Mouse (Mus musculus): ENCODE results near the gene Robo1.

Gene Robo1

GRCm38 (mm10) chr16:72930871-72931270, 622.8 kb downstream of the Robo1 start:
- DNase-seq (ENCODE audit: low read depth, low spot score): no peak

- no peak for DNase-seq (ENCODE audit: low read depth, low spot score)
Observed at GRCm38 (mm10) chr16:72934908-72935307, 626.8 kb downstream of the Robo1 start.

DNA sequence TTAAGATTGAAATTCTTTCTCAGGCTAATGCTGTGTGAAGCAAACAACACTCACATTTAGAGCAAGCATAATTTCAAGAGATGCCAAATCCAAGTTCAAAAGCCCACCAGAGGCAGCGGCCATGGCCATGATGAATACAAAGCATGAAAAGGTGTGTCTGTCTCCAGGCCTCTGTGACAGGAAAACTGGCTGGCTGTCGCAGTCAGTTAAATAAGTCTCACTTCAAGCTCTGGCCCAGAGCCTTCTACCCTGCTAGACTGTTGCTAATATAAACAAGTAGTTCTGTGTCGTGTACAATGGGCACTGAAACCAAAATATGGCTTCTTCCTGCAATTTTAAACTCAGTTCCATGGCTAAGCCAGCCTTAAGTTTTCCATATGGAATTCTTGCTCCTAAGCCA, 629.1 kb downstream of the Robo1 start:
- no peak for DNase-seq (ENCODE audit: low read depth, low spot score)

- DNase-seq (ENCODE audit: low read depth, low spot score): no peak
Observed at GRCm38 (mm10) chr16:72939862-72940261, 631.8 kb downstream of the Robo1 start.

- DNase-seq (ENCODE audit: low read depth, low spot score): no peak
Observed at GRCm38 (mm10) chr16:72940786-72941185, 632.7 kb downstream of the Robo1 start.

DNA sequence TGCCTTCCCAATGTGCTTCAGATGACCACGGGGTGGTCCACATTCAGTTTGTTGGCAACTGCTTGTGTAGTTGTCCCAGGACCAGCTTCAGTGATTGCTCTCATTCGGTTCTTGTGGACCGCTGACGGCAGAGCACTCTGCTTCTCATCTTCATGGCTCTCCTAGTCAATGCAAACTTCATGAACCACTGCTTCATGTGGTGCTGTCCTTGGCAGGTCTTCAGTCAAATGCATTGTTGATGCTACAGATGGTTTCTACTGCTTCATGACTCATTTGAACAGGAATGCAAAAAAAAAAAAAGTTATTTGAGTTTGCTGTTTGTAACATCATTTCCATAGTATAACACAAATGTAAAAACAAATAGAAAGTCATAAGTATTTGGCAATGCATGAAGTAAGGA, 636.3 kb downstream of the Robo1 start:
- DNase-seq (ENCODE audit: low read depth, low spot score): no peak

DNA sequence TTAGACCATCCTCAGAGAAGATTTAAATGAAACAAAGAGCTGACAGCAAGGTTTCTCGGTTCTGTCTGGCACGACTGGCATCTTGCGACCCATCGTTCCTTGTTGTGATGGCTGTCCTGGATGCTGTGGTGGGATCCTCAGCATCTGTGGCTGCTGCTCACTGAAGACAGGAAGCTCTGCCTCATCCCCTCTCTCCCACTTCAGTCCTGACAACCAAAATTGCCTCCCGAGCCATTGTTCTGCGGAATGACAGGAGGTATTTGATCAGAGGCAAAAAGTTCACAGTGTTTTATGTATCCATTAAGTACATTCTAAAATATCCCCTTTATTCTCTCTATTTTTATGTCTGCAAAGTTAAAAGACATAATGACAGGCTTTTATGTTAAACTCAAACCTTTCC, 643.9 kb downstream of the Robo1 start:
- DNase-seq (ENCODE audit: low read depth, low spot score): peak; percentile 23

DNA sequence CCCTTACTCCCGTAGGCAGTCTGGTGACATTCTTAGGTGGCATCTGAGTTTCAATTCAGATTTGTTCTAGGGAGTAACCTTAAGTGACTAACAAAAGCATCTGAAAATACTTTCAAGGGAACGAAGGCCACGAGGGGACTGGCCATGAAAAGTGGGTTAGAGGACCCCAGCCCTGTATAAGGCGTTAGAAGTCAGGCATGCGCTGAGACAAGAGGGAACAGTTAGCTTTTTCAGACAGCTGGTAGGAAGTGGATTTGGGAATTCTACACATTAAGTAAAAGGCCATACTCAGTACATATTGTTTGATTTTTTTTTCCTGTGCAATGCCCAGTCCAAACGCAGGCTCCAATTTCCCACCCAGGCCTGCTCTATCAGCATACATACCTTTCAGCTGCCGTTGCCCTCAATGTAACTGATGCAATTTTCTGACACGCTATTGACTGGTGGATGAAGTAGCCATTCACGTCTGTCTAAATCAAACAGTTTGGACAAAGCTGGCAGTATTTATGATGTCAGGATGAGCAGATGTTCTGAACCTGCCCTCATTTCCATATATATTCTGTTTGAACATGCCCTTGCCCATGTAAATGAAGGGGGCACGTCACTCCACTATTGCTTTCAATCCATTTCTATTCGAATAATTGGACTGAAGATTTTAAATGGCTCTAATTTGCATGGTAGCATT, 651.1 kb downstream of the Robo1 start:
- DNase-seq (ENCODE audit: low read depth, low spot score): no peak

DNA sequence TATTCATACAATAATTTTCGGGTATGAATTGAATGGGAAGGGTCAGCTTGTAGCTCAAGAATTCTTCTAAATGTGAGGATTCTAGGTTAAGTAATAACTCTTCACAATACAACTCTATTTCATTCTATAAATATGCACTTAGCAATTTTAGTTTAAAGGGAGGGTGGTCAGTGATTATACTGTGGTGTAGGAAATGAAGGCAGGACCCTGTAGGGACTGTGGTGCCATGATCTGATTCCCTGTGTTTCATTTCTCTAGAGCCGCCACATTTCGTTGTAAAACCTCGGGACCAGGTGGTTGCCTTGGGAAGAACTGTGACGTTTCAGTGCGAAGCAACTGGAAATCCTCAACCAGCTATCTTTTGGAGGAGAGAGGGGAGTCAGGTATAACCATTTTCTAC, 651.7 kb downstream of the Robo1 start:
- DNase-seq (ENCODE audit: low read depth, low spot score): no peak

DNA sequence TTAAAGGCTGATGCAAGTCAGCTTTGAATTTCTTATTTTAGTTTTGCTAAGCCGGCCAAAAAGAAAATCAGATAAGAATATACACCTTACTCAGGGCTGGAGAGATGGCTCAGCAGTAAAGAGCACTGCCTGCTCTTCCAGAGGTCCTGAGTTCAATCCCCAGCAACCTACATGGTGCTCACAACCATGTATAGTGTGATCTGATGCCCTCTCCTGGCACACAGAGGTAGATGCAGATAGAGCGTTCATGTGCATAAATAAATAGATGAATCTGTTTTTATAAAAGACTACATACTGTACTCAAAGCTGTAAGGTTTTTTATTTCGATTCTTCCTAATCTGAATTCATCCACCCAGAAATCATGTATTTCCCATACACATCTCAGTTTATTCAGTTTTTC, 655.7 kb downstream of the Robo1 start:
- no peak for DNase-seq (ENCODE audit: low read depth, low spot score)

DNA sequence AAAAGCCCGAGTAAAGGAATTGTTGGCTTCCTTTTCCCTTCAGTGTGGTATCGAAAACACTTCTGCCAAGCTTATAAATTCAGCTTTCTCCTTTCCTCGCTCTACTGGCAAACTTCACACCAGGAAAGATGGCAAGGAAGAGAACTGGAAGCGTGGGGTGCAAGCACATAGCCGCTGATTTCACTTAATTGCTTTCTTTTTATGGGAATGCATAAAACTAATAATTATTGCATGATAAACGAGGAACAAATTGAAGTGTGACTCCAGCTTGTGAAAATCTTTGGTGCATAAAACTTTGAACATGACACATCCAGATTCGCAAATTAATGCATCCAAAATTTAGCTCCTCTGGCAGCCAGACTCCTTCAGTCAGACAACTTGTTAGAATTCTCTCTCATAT, 659.4 kb downstream of the Robo1 start:
- peak; percentile 61 for DNase-seq (ENCODE audit: low read depth, low spot score)

GRCm38 (mm10) chr16:72969990-72970389, 661.9 kb downstream of the Robo1 start:
- peak; percentile 11 for DNase-seq (ENCODE audit: low read depth, low spot score)

GRCm38 (mm10) chr16:72973685-72974084, 665.6 kb downstream of the Robo1 start:
- no peak for DNase-seq (ENCODE audit: low read depth, low spot score)

- no peak for DNase-seq (ENCODE audit: low read depth, low spot score)
Observed at GRCm38 (mm10) chr16:72974681-72975080, 666.6 kb downstream of the Robo1 start.

DNA sequence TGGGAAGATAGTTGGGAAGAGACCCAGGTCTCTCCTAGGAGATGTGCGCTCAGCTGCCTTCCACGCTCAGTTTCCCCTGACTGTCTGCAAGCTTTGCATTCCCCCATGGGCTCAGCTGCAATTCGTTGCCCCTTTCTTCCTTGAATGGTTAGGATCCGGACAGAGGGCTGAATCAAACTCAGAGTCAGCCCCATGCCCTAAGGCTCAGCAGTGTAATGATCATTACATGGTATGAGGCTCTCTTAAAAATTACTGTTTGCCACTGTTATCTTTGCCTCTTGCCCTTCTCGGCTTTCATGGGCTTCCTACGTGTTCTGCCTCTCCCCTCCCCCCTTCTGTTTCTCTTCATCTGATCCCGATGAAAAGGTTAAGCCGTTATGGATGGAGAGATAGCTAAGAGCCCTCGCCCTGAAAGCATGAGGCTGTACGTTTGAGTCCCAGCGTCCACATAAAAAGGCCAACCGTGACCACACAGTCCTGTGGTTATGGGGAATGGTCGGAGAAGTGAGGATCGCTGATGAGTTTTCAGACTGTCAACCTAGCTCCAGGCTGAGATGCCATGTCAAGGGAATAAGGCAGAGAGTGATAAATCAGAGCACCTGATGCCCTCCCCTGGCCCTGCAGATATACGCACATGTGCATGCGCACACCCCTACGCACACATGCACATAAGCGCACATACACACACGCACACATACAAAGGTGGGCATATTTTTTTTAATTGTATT, 668.9 kb downstream of the Robo1 start:
- no peak for DNase-seq (ENCODE audit: low read depth, low spot score)

DNA sequence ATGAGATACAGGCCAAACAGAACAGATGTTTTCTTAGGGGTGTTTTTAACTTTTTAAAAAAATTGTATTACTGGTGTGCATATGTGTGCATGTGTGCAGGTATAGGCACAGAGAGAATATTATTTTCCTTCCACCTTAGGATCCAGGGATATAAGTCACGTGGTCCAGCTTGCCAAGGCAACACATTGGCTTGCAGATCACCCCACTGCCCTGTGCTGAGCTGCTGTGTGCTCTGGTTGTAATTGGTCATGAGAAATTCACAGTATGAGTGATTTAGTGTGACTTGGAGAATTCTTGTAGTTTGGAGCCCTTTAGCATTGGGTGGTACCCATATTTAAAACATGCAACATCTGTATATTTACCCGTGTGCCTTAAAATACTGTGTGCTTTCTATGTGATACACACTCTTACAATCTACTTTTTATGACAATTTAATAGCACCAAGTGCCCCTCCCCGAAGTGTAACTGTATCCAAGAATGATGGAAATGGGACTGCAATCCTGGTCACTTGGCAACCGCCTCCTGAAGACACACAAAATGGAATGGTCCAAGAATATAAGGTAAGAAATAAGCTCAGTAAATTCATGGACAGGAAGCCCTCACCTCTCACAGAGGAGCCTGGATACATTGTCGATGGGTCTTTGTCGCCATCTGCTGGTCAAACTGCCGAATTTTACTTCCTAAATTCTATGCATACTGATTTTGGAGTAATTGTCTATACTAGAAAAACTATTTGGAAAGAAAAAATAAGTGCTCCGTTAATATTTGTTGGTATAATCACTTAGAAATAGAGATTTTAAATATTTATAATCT, 671.5 kb downstream of the Robo1 start:
- peak; percentile 85 for DNase-seq (ENCODE audit: low read depth, low spot score)

- no peak for DNase-seq (ENCODE audit: low read depth, low spot score)
Observed at GRCm38 (mm10) chr16:72990376-72991167, 682.5 kb downstream of the Robo1 start.

GRCm38 (mm10) chr16:72993189-72993588, 685.1 kb downstream of the Robo1 start:
- no peak for DNase-seq (ENCODE audit: low read depth, low spot score)

DNA sequence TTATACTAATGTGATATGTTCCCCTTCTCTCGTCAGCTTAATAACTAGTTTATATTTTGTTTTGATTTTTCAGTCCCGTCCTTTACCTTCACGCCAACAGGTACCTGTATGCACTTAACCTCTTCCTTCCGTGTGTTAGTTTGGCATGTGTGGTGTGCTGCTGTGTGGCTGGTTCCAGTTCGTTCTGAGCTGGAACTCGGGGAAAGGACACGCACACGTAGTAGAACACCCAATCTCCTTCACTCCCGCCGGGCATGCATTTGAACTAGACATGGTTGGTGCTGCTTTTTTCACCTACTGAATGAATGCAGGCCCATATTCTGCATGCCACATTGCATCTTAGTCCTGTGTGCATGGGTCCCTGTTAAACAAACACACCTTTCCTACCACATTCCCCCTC, 685.5 kb downstream of the Robo1 start:
- DNase-seq (ENCODE audit: low read depth, low spot score): no peak

GRCm38 (mm10) chr16:72995251-72995954, 687.3 kb downstream of the Robo1 start:
- DNase-seq (ENCODE audit: low read depth, low spot score): peak; percentile 83

DNA sequence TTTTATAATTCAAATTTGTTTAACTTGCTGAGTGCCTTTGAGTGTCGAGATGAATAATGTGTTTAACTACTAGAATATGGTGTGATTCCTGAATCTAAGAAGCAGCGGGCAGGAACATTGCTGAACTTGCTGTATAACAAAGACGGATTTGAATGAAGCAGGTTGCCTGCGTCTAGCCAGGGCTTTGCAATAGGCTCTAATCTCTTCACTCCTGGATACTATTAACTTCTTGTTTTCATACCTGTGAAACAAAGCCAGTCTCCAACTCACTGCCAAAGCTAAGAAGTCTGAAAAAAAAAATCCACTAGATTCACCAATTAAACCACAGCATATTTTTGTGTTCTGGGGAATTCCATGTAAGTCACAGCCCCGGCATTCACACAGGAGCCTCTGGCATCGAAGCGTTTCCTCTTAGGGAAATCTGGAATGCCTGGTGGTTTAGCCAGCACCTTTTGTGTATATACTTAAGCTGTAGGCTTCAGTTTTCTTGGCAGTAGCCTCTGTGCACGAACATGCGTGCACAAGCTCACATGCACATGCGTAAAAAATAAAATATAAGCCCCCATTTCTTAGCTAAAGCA, 687.9 kb downstream of the Robo1 start:
- DNase-seq (ENCODE audit: low read depth, low spot score): no peak
